Mouse (Mus musculus) T-helper 2 cell (primary cell): ENCODE data around the gene Vsir.

Experiments used
- in situ Hi-C: fragments of 300-600 bp; cut with MboI, MseI; formaldehyde crosslinking; loops from one replicate; pipeline ENCODE4 v1.15.1; 2025; ENCODE audit warnings: high pct_unique_total_duplicates

Gene Vsir

DNA sequence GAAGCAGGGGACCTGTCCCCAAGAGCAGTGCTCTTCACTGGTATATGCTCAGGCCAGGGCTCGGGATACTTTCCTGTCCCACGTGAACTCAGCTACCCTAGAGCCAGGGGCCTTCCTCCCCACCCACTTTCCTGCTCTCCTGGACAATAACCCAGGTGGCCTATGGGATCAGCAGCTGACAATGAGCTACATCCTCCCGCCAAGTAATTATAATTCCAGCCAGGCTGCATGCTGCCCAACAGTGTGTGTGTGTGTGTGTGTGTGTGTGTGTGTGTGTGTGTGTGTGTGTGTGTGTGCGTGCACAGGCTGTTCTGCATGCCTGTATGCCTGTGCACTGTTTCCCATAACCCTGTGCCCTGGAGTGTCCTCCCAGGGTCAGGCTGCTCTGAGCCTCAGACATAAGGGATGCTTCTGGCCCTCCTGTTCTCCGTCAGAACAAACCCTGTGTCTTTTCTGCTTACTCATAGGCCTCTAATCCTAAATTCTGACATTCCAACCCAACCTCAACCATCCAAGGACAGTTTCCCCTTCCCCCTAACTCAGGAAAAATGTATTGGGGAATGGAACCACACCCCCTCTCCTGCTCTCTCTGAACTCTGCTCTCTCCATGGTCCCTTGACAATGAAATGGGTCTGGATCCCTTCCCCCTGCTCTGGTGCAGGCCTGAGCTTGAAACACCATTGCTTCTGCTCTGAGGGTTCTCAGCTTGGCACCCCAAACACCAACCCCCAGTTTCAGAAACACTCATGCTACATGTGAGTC lies 6.8 kb downstream of the Vsir start:
- in situ Hi-C loops, result no loop called here

DNA sequence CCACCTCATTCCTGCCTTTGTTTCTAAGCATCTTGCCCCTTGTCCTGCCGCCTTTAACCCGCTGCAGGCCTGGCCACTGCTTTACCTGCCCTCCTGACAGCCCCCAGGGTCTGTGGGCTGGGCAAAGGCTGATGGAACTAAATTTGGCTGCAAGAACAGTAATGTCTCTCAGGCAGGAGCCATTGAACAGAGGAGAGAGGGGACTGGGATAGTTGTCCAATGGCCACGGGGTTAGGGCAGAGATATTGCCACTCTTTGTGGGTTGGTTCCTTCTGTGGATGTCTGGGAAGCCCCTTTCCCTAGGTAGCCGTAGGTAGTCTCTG lies 7.3 kb downstream of the Vsir start:
- in situ Hi-C loops, result no loop called here

DNA sequence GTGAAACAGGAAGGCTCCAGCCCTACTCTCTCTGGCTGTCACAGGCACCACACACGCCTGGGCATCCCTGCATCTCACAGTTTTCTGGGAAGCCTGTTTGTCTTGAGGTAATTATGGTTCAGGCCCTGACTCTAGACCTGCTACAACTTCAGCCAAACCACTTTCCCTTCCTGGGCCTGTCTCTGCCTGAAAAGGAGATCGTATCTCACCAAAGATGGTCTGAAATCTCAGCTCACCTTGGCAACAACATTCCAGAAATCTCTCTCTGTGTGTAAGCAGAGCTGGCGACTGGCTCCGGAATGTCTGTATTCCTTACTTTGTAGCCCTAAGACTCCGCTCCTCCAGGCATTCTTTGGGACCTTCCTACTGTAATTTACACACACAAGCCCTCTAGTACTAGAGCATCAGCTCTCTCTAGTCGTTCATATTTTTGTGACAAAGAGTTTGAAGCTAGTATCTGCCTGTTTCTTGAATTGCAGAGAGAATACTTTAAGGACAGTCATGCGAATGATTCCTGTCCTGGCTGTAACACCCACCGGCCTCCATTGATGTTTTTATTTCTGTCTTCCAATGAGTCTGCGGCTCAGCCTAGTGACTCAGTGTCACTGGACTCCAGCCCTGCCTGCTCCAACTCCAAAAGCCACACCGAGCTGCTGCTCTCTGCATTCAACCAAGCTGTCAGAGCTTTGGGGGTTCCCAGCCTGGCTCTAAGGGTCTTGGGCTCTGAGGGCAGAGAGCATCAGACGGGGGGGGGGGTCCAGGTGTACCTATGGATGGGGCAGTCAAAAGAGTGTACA lies 8.4 kb downstream of the Vsir start:
- in situ Hi-C loops, result no loop called here

DNA sequence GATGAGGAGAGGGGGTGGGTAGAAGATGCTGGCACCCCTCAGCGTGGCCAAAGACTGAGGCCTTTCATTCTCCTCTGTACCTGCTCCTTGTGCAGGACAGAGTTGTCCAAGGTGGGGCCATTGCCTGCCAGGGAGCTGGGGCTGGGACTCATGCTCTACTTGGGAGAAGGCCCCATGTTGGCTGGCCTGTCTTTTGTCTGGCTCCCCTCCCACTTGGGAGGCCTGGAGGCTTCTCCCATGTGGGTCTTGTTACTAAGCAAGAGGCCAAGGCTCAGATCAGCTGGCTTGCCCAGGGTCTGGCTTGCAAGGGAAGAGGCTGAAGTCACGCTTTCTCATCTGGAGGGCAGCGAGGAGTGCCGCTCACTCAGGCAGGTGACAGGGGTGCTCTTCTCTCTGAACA lies 10.8 kb downstream of the Vsir start:
- in situ Hi-C loops, result no loop called here

DNA sequence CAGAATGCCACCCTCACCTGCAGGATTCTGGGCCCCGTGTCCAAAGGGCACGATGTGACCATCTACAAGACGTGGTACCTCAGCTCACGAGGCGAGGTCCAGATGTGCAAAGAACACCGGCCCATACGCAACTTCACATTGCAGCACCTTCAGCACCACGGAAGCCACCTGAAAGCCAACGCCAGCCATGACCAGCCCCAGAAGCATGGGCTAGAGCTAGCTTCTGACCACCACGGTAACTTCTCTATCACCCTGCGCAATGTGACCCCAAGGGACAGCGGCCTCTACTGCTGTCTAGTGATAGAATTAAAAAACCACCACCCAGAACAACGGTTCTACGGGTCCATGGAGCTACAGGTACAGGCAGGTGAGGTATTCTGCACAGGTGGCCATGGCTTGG lies 11.2 kb downstream of the Vsir start:
- in situ Hi-C loops, result no loop called here

DNA sequence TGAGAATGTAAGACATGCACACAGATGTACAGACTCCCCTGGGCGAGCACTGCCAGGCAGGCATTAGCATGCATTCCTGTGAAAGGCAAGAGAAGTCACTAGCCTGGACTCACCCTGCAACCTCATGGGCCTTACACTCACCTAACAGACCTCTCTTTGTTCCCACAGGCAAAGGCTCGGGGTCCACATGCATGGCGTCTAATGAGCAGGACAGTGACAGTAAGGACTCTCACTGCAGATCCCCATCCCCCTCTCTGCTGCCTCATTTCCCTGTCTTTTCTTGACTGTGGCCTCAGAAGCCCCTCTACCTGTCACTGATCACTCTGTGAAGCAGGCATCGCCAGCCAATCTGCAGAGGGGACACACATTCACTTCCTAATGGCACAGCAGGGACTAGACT lies 12.1 kb downstream of the Vsir start:
- in situ Hi-C loops, result no loop called here

DNA sequence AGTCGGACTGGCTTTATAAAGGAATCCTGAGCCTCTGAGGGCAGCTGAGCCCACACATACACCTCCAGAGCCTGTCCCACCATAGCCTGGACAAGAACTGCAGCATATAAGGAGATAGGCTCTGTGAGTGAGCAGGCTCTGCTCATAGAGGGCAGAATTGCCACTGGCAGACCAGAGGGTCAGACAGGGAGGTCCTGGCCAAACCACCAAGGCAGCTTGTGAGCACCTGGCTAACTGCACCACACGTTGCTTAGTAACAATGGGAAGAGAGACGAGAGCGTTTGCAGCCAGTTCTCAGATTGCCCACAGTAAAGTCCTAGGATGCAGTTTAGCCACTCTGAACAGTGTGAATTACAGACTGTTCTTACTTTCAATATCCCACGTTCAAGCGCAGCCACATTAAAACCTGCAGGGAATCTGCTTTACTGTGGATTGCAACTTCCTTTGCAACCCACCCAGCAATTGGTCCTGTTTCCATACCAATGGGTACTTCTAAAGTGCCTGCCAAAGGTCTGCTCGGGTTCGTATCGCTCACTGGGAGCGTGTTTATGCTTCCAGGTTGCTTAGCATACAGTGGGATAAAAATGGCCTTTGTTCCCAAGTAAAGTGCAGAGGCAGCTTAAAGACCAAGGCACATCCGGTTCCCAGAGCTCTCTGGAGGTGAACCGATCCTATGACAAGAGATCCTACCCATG lies 15.1 kb downstream of the Vsir start:
- in situ Hi-C loops, result no loop called here

DNA sequence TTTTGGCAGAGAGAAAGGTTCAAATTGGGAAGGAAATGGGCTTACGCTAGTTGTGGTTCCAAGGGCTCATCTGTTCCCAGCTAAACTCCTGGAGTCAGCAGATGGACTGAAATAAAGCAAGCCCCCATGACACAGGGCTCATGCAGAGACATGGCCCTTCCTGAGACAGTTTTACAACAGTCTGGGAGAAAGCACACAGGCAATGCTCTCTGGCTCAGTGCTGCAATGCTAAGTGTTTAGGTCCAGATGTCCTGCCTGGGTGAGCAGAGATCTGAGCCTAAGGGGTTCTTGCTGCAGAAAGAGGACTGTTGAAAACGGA lies 15.6 kb downstream of the Vsir start:
- in situ Hi-C loops, result no loop called here

DNA sequence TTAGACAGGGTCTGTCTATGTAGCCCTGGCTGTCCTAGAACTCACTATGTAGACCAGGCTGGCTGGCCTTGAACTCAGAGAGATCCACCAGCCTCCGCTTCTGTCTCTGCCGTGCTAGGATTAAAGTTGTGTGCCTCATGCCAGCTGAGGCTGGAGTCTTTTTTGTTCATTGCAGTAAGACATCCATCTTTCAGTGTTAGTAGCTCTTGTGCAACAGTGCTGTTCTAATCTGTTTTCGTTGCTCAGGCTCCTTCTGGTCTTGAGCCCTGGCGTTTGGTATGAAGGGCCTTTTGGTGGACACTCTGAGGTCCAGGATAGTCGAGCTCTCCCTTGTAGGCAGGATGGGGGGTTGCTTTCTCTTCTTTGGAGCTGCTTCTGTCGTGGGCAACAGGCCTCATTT lies 16.8 kb downstream of the Vsir start:
- in situ Hi-C loops, result no loop called here

DNA sequence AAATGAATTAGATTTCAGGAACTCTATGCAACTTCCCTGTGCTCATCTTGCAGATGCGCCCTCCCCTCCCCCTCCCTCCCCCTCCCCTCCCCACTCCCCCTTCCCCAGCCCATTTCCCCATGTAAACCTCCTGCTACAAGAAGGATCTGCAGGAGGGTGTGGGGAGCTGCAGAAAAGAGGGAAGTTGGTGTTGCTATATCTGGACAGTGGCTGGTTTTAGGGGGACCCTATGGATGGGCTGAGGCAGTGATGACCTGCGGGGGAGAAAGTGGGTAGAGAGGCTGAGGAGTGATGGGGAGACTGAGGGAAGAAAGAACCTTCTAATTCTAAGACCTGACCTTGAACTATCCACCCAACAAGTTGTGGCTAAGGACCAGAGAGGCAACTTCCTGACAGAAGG lies 20.5 kb downstream of the Vsir start:
- in situ Hi-C loops, result no loop called here

DNA sequence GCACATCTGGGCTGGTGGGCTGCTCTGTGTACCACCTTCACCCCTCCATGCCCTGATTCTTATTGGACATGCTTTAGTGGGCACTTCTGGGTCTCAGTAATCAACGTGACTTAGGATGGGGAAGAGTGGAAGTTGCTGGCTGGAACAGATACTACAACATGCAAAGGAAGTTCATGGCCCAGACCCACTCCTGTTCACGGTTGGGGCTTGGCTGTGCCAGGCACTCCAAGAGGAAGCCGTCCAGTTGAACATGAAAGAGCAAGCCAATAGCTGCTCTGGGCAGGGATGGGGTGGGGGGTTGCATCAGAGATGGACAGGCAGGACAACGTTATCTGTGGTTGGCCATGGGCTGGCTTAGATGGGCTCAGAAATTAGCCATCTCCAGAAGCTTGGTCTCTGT lies 21.3 kb downstream of the Vsir start:
- in situ Hi-C loops, result no loop called here

DNA sequence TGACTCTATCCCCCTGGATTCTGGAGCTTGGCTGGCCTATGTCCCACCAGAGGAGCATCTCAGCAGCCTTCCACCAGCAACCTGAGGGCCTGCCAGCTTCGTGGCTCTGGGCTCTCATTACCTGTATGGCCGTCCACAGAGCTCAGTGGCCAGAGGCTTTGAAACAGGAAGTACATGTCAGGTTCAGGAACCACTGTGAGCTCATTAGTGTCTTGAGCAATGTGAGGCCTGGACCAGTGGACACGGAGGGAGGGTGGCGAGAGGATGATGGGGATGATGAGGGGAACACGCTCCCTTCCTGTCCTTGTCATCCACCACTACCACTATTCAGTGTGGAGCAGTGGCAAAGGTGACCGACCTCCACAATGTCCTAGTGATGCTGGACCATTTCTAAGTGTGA lies 22.8 kb downstream of the Vsir start:
- in situ Hi-C loops, result no loop called here

DNA sequence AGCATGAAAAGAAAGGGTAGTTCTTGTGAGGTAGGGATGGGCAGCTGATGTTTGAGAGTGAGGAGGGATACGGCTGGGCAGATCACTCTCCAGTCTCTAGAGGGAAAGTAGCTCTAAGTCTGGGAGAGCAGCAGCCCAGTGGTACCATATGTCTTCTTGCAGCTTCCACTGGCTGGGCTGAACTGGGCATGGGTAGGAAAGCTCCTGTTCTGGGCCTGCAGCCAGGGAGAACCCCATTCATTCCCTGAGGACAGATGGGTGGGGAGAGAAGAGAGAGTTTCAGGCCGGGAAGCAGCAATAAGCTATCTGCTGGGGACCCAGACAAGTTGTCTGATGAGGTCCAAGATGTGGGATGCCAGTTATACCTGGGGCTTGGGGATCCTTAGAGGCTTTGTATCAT lies 23.4 kb downstream of the Vsir start:
- in situ Hi-C loops, result no loop called here

DNA sequence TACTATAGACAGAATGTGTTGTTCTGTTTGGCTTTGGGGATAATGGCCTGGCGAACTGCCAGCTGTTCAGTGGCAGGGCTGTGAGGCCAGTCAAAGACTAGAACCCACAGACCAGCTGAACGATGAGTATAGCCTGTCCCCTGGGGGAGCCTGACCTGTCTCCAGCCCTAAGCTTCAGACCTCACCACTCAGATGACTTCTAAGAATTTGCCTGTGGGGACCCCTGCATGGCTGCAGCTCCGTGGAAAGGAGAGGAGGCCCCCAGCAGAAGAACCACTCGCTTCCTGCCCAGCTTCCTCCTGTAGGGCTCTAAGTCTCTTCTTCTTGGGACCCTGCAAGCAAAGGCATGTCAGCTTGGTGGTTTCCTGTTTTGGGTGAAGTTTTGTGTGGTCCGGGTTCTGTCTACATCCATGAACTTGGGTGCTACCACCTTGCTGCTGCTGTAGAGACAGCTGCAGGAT lies 24.0 kb downstream of the Vsir start:
- in situ Hi-C loops, result no loop called here

DNA sequence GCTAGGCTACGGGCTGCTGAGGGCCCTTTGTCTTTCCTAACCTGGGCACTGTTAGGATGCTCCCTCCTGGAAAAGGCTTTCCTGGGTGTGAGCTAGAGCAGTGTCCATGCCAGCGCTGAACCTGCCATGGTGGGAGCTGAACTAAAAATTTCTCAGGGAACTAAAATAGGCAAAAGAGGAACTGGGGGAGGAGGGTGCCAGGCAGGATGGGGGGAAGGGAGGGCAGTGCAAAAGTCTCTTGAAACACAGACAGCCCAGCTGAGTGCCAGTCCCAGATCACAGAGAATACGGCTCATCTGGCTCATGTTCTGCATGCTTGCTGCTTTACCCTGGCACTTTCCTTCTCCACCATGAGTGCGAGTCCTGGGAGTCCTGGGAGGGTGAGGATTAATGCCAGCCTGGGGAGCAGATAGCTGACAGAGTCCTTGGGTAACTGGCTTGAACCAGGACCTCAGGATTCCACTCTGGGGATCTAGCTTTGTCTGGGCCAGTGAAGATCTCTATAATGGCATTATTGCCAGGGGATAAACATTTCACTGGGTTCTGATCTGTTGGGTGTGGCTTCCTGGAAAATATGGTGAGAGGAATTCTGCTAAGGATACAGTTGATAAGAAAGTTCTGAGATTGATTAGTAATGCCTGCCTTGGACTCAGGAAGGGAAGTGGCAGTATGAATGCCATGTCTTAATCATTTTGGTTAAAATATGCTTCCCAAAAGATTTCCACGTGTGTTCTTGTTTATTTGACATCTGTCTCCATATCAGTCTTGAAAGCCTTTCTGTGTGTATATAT lies 25.1 kb downstream of the Vsir start:
- in situ Hi-C loops, result no loop called here

DNA sequence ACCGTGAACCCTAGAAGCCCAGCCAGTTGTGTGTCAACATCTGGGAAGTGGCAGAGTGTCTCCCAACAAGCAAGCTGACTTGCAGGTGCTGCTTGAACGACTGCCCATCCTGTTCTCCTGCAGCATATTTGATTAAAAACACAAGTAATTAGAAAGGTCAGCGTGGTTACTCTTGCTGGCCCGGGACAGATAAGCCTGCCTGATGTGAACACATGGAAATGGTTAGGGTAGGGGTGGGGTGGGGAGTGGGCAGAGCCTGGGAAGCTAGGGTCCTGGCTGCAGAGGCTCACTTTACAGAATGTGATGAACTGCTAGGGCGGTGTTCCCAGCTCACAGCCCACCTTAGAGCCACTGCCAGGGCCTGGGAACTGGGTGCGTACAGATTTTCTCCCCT lies 26.9 kb downstream of the Vsir start:
- in situ Hi-C loops, result no loop called here

DNA sequence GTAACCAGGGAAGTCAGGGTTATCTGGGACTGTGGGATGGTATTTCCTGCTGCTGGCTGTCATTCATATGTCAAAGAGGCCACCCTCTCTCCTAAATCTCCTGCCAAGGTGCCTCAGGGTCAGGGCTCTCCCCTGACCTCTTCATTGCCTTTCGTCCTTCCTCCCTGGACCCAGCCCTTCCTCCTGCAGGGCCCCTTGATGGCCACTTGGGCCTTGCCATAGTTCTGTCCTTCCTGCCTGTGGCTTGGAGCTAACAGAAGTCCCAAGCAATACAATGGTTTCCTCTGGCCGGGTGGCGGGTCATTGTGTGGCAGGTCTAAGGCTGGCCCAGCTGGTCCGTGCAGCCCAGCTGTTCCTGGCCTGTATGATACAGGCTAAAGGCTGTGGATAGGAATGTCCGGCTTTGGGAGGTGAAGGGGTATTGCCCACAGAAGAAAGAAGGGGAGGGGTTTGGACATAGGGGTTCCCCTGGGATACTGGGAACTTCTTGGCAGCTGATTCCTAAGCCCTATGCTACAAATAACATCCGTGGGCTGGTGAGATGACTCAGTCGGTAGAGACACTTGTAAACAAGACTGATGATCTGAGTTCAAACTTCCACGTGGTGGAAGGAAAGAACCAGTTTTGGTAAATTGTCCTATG lies 27.4 kb downstream of the Vsir start:
- in situ Hi-C loops, result no loop called here

DNA sequence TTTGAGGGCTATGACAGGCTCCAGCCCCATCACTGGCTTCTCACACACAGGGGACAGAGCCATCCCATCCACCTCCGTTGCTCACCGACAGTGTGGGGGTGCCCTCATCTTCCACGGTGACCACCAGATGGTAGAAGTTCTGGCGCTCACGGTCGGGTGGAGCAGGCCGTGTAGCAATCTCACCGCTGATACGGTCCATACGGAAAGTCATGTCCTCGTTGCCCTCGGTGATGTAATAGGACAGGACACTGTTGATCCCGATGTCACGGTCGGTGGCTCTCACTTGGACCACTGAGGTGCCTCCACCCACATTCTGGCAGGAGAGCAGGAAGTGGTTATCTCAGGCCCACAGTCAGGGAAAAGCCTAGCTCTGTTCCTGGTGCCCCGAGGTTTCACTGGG lies 30.1 kb downstream of the Vsir start:
- in situ Hi-C loops, result no loop called here

DNA sequence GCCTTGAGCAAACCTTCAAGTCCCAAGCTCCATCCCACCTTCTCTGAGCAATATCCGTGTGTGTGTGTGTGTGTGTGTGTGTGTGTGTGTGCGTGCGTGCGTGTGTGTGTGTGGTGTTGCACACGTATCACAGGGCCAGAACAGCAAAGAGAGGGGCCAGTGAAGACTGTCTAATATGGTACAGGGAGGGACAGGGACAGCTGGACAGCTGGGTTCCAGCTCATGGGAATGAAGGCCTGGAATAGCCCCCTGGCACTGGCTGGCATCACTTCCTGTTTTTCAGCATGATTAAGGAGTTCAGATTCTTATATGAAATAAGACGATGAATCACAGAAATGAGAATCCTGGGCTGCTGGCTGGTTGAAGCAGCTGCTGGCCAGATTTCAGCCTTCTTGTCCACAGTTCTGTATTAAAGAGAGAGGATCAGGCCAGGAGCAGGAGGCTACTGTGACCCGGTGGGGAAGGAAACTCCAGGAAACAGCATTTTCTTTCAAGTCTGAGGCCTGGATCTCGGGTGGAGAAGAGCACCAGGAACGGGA lies 32.8 kb downstream of the Vsir start:
- in situ Hi-C loops, result no loop called here

DNA sequence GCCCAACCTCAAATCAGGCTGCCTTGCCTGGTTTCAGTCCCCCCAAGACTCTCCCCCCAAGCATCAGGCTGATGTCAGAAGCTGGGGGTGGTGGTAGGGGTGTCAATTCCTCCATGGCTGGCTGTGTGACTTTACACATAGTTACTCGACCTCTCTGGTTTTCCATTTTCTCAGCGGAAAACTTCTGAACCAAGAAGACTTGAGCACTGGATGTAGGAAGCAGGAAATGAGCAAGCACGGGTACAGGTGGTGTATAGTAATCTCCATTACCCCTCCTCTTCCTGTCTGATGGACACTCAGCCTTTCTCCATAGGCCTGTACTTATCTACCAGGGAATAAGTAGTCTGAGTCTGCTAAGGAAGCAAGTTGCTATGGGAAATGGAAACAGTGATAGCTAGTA lies 33.6 kb downstream of the Vsir start:
- in situ Hi-C loops, result loop anchor here (5.0 kb wide), 1 partner anchor 33 kb away; the partner anchor contains the start of gene Vsir
